Mouse (Mus musculus): Measurements from ENCODE around the gene Atp6v0b. TPM values are rescaled to one million over a fixed set of nuclear protein-coding genes. Genes with fewer than 3 reads are reported as not detected.
A peak's percentile ranks its signal among the peaks of the same experiment; 100 is the strongest.

Atp6v0b gene
- polyA plus RNA-seq, 1 experiment from 2014 or later = 214 TPM

GRCm38 (mm10) chr4:117918261-117918660 lies 31.1 kb upstream of the Atp6v0b start:
- 41% methylated on average over 3 of the region's 3 CpGs for WGBS
- no peak overlapping the region for H3K9ac ChIP-seq
- H3K4me2 ChIP-seq = no peak overlapping the region
- H3K4me3 ChIP-seq (replicated peaks) = no peak overlapping the region
- no peak for ATAC-seq (ENCODE audit: insufficient read depth, low FRiP score, low read depth)
- H3K27ac ChIP-seq = peak overlapping the region; percentile 65
- no peaks in the 10 kb centered on the region for H3K36me3 ChIP-seq
- no peaks in the 10 kb centered on the region; the same call in 1 of the 2 replicates for H3K27me3 ChIP-seq (replicated peaks)
- peaks cover 25% of the 10 kb centered on the region for H3K4me1 ChIP-seq
- H3K9me3 ChIP-seq = no peaks in the 10 kb centered on the region

GRCm38 (mm10) chr4:117917847-117918246 lies 30.7 kb upstream of the Atp6v0b start:
- peak overlapping the region; percentile 65; the same call in 1 of the 2 replicates for H3K27ac ChIP-seq
- H3K4me1 ChIP-seq = peaks cover 29% of the 10 kb centered on the region
- no peaks in the 10 kb centered on the region; the same call in 1 of the 2 replicates for H3K27me3 ChIP-seq (replicated peaks)
- no peaks in the 10 kb centered on the region for H3K9me3 ChIP-seq
- 82% methylated on average over 4 of the region's 4 CpGs for WGBS
- no peak overlapping the region for H3K4me2 ChIP-seq
- ATAC-seq (ENCODE audit: insufficient read depth, low FRiP score, low read depth) = no peak
- no peak overlapping the region for H3K4me3 ChIP-seq (replicated peaks)
- H3K9ac ChIP-seq = no peak overlapping the region
- no peaks in the 10 kb centered on the region for H3K36me3 ChIP-seq

- no peak overlapping the region; the same call in 1 of the 2 replicates for H3K27ac ChIP-seq
- 86% methylated on average over 4 of the region's 4 CpGs for WGBS
- peaks cover 34% of the 10 kb centered on the region for H3K4me1 ChIP-seq
- no peaks in the 10 kb centered on the region; the same call in 1 of the 2 replicates for H3K27me3 ChIP-seq (replicated peaks)
- H3K9me3 ChIP-seq = no peaks in the 10 kb centered on the region
- H3K4me2 ChIP-seq = no peak overlapping the region
- no peak overlapping the region for H3K9ac ChIP-seq
- no peaks in the 10 kb centered on the region for H3K36me3 ChIP-seq
- no peak overlapping the region for H3K4me3 ChIP-seq (replicated peaks)
- ATAC-seq (ENCODE audit: insufficient read depth, low FRiP score, low read depth) = no peak
Observed at GRCm38 (mm10) chr4:117917402-117917801, 30.3 kb upstream of the Atp6v0b start.

- Histone ChIP-seq H3K4me1 (peaks cover 43% of the 10 kb centered on the region), H3K9me3 (no peaks in the 10 kb centered on the region), H3K9ac (no peak overlapping the region), H3K36me3 (peaks cover 7% of the 10 kb centered on the region; the same call in 1 of the 2 replicates), H3K27me3 (replicated peaks) (no peaks in the 10 kb centered on the region), H3K4me3 (replicated peaks) (no peak overlapping the region), H3K4me2 (peak overlapping the region; percentile 97; the same call in 1 of the 2 replicates), H3K27ac (no peak overlapping the region)
- no peak for ATAC-seq (ENCODE audit: insufficient read depth, low FRiP score, low read depth)
- WGBS = 57% methylated on average over 5 of the region's 5 CpGs
Observed at GRCm38 (mm10) chr4:117916386-117916785, 29.3 kb upstream of the Atp6v0b start.

GRCm38 (mm10) chr4:117915489-117916105 lies 28.5 kb upstream of the Atp6v0b start:
- H3K9me3 ChIP-seq = no peaks in the 10 kb centered on the region
- peak overlapping the region; percentile 97 for H3K4me2 ChIP-seq
- no peaks in the 10 kb centered on the region for H3K27me3 ChIP-seq (replicated peaks)
- H3K36me3 ChIP-seq = peaks cover 12% of the 10 kb centered on the region; the same call in 1 of the 2 replicates
- peak overlapping the region; percentile 76; the same call in 1 of the 2 replicates for H3K27ac ChIP-seq
- no peak for ATAC-seq (ENCODE audit: insufficient read depth, low FRiP score, low read depth)
- 6% methylated on average over 19 of the region's 19 CpGs for WGBS
- peaks cover 49% of the 10 kb centered on the region for H3K4me1 ChIP-seq
- H3K9ac ChIP-seq = 0 out of 2 replicates have a peak overlapping the region, but pooled peaks have one; percentile 63
- H3K4me3 ChIP-seq (replicated peaks) = peak overlapping the region; percentile 73

GRCm38 (mm10) chr4:117914591-117915442 lies 27.7 kb upstream of the Atp6v0b start, which contains the start of gene Ipo13:
TSS of gene Ipo13 (minus strand) at chr4:117914999.
- no peaks in the 10 kb centered on the region for H3K9me3 ChIP-seq
- peak within 1 kb of the TSS; percentile 63 for H3K9ac ChIP-seq
- H3K4me3 ChIP-seq (replicated peaks) = peak within 1 kb of the TSS; percentile 73
- H3K36me3 ChIP-seq = peaks cover 12% of the 10 kb centered on the region; the same call in 1 of the 2 replicates
- ATAC-seq (ENCODE audit: insufficient read depth, low FRiP score, low read depth) = peak; percentile 88
- 0% methylated on average over 61 of the region's 61 CpGs for WGBS
- H3K4me2 ChIP-seq = peak within 1 kb of the TSS; percentile 97
- peaks cover 49% of the 10 kb centered on the region for H3K4me1 ChIP-seq
- H3K27me3 ChIP-seq (replicated peaks) = no peaks in the 10 kb centered on the region
- peak within 1 kb of the TSS; percentile 76 for H3K27ac ChIP-seq

- WGBS = 18% methylated on average over 8 of the region's 8 CpGs
Observed at GRCm38 (mm10) chr4:117914031-117914430, 26.9 kb upstream of the Atp6v0b start.

GRCm38 (mm10) chr4:117913421-117913820 lies 26.3 kb upstream of the Atp6v0b start:
- no peak for ATAC-seq (ENCODE audit: insufficient read depth, low FRiP score, low read depth)
- Histone ChIP-seq H3K27me3 (replicated peaks) (no peaks in the 10 kb centered on the region), H3K4me1 (peaks cover 55% of the 10 kb centered on the region), H3K4me3 (replicated peaks) (peak overlapping the region; percentile 73), H3K36me3 (peaks cover 12% of the 10 kb centered on the region; the same call in 1 of the 2 replicates), H3K4me2 (peak overlapping the region; percentile 97), H3K9ac (no peak overlapping the region), H3K27ac (no peak overlapping the region), H3K9me3 (no peaks in the 10 kb centered on the region)
- WGBS = 40% methylated on average over 3 of the region's 3 CpGs

More at GRCm38 (mm10) chr4:117914031-117914430, 26.9 kb upstream of the Atp6v0b start:
- Histone ChIP-seq H3K36me3 (peaks cover 12% of the 10 kb centered on the region; the same call in 1 of the 2 replicates), H3K27ac (no peak overlapping the region), H3K4me2 (peak overlapping the region; percentile 97), H3K4me3 (replicated peaks) (peak overlapping the region; percentile 73), H3K4me1 (peaks cover 49% of the 10 kb centered on the region), H3K27me3 (replicated peaks) (no peaks in the 10 kb centered on the region), H3K9me3 (no peaks in the 10 kb centered on the region), H3K9ac (peak overlapping the region; percentile 63)
- no peak; the same call in 1 of the 2 replicates for ATAC-seq (ENCODE audit: insufficient read depth, low FRiP score, low read depth)

- no peak overlapping the region for H3K4me3 ChIP-seq (replicated peaks)
- no peak for ATAC-seq (ENCODE audit: insufficient read depth, low FRiP score, low read depth)
- peaks cover 12% of the 10 kb centered on the region; the same call in 1 of the 2 replicates for H3K36me3 ChIP-seq
- H3K27me3 ChIP-seq (replicated peaks) = no peaks in the 10 kb centered on the region
- H3K9ac ChIP-seq = no peak overlapping the region
- H3K27ac ChIP-seq = no peak overlapping the region
- H3K4me2 ChIP-seq = peak overlapping the region; percentile 97
- peaks cover 51% of the 10 kb centered on the region for H3K4me1 ChIP-seq
- no peaks in the 10 kb centered on the region for H3K9me3 ChIP-seq
- WGBS = 51% methylated on average over 7 of the region's 7 CpGs
Observed at GRCm38 (mm10) chr4:117912685-117913273, 25.6 kb upstream of the Atp6v0b start.

- H3K4me1 ChIP-seq = peaks cover 51% of the 10 kb centered on the region
- H3K4me3 ChIP-seq (replicated peaks) = no peak overlapping the region
- no peak overlapping the region for H3K27ac ChIP-seq
- H3K9ac ChIP-seq = no peak overlapping the region
- no peaks in the 10 kb centered on the region for H3K9me3 ChIP-seq
- H3K36me3 ChIP-seq = peaks cover 12% of the 10 kb centered on the region; the same call in 1 of the 2 replicates
- WGBS = 95% methylated on average over 13 of the region's 13 CpGs
- no peak for ATAC-seq (ENCODE audit: insufficient read depth, low FRiP score, low read depth)
- no peaks in the 10 kb centered on the region for H3K27me3 ChIP-seq (replicated peaks)
- no peak overlapping the region for H3K4me2 ChIP-seq
Observed at GRCm38 (mm10) chr4:117912131-117912561, 25.0 kb upstream of the Atp6v0b start.

GRCm38 (mm10) chr4:117908834-117909453 lies 21.8 kb upstream of the Atp6v0b start:
- peaks cover 37% of the 10 kb centered on the region for H3K4me1 ChIP-seq
- peaks cover 30% of the 10 kb centered on the region; the same call in 1 of the 2 replicates for H3K36me3 ChIP-seq
- no peak overlapping the region for H3K9ac ChIP-seq
- H3K27me3 ChIP-seq (replicated peaks) = no peaks in the 10 kb centered on the region
- H3K27ac ChIP-seq = no peak overlapping the region
- H3K9me3 ChIP-seq = no peaks in the 10 kb centered on the region
- no peak overlapping the region for H3K4me2 ChIP-seq
- H3K4me3 ChIP-seq (replicated peaks) = no peak overlapping the region
- WGBS = 81% methylated on average over 8 of the region's 8 CpGs
- ATAC-seq (ENCODE audit: insufficient read depth, low FRiP score, low read depth) = no peak
